Mouse (Mus musculus) lung, postnatal 0 days (tissue): ENCODE measurements around the gene Insig2.

Experiments
- CTCF ChIP-seq: IDR thresholded peaks from 2 replicates; pipeline ENCODE4 v1.5.1; 2016; ENCODE audit warnings: antibody characterized with exemption, mild to moderate bottlenecking
- EP300 ChIP-seq: IDR thresholded peaks from 2 replicates; pipeline ENCODE4 v1.6.1; 2016; ENCODE audit warnings: antibody characterized with exemption, mild to moderate bottlenecking, control low read depth

DNA sequence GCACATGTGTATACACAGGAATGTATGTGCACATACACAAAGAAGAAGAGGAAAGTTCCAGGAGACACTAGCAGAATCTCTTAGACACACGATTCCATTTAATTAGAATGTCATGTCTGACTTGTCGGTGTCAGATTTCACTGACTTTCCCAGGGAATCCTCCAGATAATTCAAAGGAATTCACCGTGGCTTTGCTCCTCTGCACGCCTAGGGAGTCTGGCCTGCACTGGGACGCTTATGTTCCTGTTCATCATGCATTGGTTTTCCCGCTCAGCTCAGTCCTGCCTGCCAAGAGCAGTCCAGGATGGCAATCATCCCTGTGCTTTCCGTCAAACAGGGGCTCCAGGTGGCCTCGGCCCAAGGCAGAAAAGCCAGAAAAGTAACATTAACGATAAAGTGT, 34.9 kb upstream of the Insig2 start:
- TF ChIP-seq CTCF (no peak), EP300 (no peak)
